Comparison of ENCODE assay signal across 28 mouse cellular contexts in genomic region chr7:43876444-43876843, GRCm38 (mm10). TPM values are rescaled to one million over a fixed set of nuclear protein-coding genes. Genes with fewer than 3 reads are reported as not detected.
A peak's percentile ranks its signal among the peaks of the same experiment; 100 is the strongest.
DNase-seq lines count a peak whose midpoint lies in the region; ATAC-seq and TF ChIP-seq lines count a peak whose summit lies in the region.
"Had no signal": no experiment of that assay in that cellular context is flagged by ENCODE, and none has a peak within 500 bp of the region (broad histone marks: within the 10 kb centered on the region; RNA-seq: fewer than 3 reads in every experiment).

No protein-coding gene starts in this region.

- ATAC-seq in intestine, embryonic 14.5 days (replicated peaks; ENCODE audit: low FRiP score, low TSS enrichment, low read depth) = peak; percentile 47; the same call in 1 of the 2 replicates
- no peak for ATAC-seq in intestine, postnatal 0 days
- peak; percentile 83 for ATAC-seq in intestine, embryonic 15.5 days
- ATAC-seq in forebrain, embryonic 14.5 days = no peak
- ATAC-seq: forebrain, embryonic 13.5 days; hindbrain, postnatal 0 days; liver, postnatal 0 days; midbrain, embryonic 15.5 days had no signal

- no peaks in the 10 kb centered on the region for H3K4me1 ChIP-seq in intestine, embryonic 14.5 days (replicated peaks; ENCODE audit: control insufficient read depth, insufficient read depth, low read length)
- no peaks in the 10 kb centered on the region for H3K4me1 ChIP-seq in intestine, postnatal 0 days (replicated peaks; ENCODE audit: control insufficient read depth, insufficient read depth, low read length)
- H3K4me1 ChIP-seq in intestine, embryonic 15.5 days (replicated peaks) = no peaks in the 10 kb centered on the region
- no peaks in the 10 kb centered on the region for H3K4me1 ChIP-seq in forebrain, embryonic 14.5 days (ENCODE audit: control insufficient read depth, insufficient read depth, low read length)
- H3K4me1 ChIP-seq: forebrain, embryonic 13.5 days; heart, embryonic 12.5 days; midbrain, embryonic 15.5 days had no signal

- no peak for TF ChIP-seq CTCF in intestine, postnatal 0 days (IDR thresholded peaks at IDR 0.05; ENCODE audit: low read depth)

- H3K27ac ChIP-seq in intestine, embryonic 14.5 days (ENCODE audit: low read depth) = no peak overlapping the region
- H3K27ac ChIP-seq in intestine, postnatal 0 days (ENCODE audit: low read depth, low read length) = no peak overlapping the region
- no peak overlapping the region for H3K27ac ChIP-seq in intestine, embryonic 15.5 days
- H3K27ac ChIP-seq in forebrain, embryonic 14.5 days (ENCODE audit: low read depth, low read length) = no peak overlapping the region
- H3K27ac ChIP-seq: forebrain, embryonic 13.5 days; hindbrain, embryonic 10.5 days; hindbrain, postnatal 0 days; macrophage; midbrain, embryonic 15.5 days; neural tube, embryonic 13.5 days had no signal

- no peaks in the 10 kb centered on the region for H3K9me3 ChIP-seq in intestine, embryonic 14.5 days (ENCODE audit: control insufficient read depth, low read length)
- no peaks in the 10 kb centered on the region for H3K9me3 ChIP-seq in intestine, postnatal 0 days (ENCODE audit: control insufficient read depth)
- no peaks in the 10 kb centered on the region for H3K9me3 ChIP-seq in intestine, embryonic 15.5 days
- no peaks in the 10 kb centered on the region for H3K9me3 ChIP-seq in forebrain, embryonic 14.5 days (replicated peaks; ENCODE audit: control insufficient read depth, low read length)
- H3K9me3 ChIP-seq: forebrain, embryonic 13.5 days; heart, embryonic 12.5 days; hindbrain, embryonic 10.5 days; midbrain, embryonic 15.5 days; neural tube, embryonic 13.5 days had no signal

- H3K27me3 ChIP-seq in intestine, embryonic 14.5 days (replicated peaks; ENCODE audit: control insufficient read depth, insufficient read depth, low read length) = no peaks in the 10 kb centered on the region
- no peaks in the 10 kb centered on the region for H3K27me3 ChIP-seq in intestine, postnatal 0 days (replicated peaks; ENCODE audit: control insufficient read depth, insufficient read depth, low read length)
- H3K27me3 ChIP-seq in intestine, embryonic 15.5 days (replicated peaks) = no peaks in the 10 kb centered on the region
- no peaks in the 10 kb centered on the region for H3K27me3 ChIP-seq in forebrain, embryonic 14.5 days (replicated peaks; ENCODE audit: control insufficient read depth, insufficient read depth, low read length)
- H3K27me3 ChIP-seq: forebrain, embryonic 13.5 days; midbrain, embryonic 15.5 days; neural tube, embryonic 13.5 days had no signal

- no peak for DNase-seq in intestine, embryonic 14.5 days (ENCODE audit: low spot score)
- DNase-seq in urinary bladder, adult 18-20 months (ENCODE audit: low spot score in 2 of 2) = peak; percentile 48 to 61
- no peak for DNase-seq in urinary bladder, postnatal 10 days (ENCODE audit: low spot score)
- DNase-seq in urinary bladder, postnatal 36 days (ENCODE audit: low spot score in 2 of 2) = peak; percentile 48 to 64
- DNase-seq in forebrain, embryonic 14.5 days (ENCODE audit: low spot score) = no peak
- DNase-seq: adrenal gland, postnatal 25 days; cerebellum, adult 8-10 months; cerebellum, postnatal 36 days; gastrocnemius, postnatal 10 days; heart, adult 11 months; heart, postnatal 10 days; kidney, adult 8-10 months; kidney, postnatal 14 days; left cerebral cortex, postnatal 4 days; liver, postnatal 0 days had no signal

- H3K9ac ChIP-seq in intestine, embryonic 14.5 days (ENCODE audit: low read length) = no peak overlapping the region
- no peak overlapping the region for H3K9ac ChIP-seq in intestine, postnatal 0 days (ENCODE audit: low read depth, low read length)
- no peak overlapping the region for H3K9ac ChIP-seq in intestine, embryonic 15.5 days
- no peak overlapping the region for H3K9ac ChIP-seq in forebrain, embryonic 14.5 days (ENCODE audit: low read length)
- H3K9ac ChIP-seq: forebrain, embryonic 13.5 days; heart, embryonic 12.5 days; liver, postnatal 0 days; midbrain, embryonic 15.5 days; neural tube, embryonic 13.5 days had no signal

- WGBS in intestine, embryonic 14.5 days = 65% methylated on average over 4 of the region's 4 CpGs
- 44% methylated on average over 4 of the region's 4 CpGs for WGBS in intestine, postnatal 0 days
- WGBS in intestine, embryonic 15.5 days = 58% methylated on average over 4 of the region's 4 CpGs
- WGBS in forebrain, embryonic 14.5 days = 82% methylated on average over 4 of the region's 4 CpGs

- H3K36me3 ChIP-seq in intestine, embryonic 14.5 days (ENCODE audit: control insufficient read depth, insufficient read depth, low read length) = no peaks in the 10 kb centered on the region
- H3K36me3 ChIP-seq in intestine, postnatal 0 days (ENCODE audit: control insufficient read depth, insufficient read depth) = no peaks in the 10 kb centered on the region
- H3K36me3 ChIP-seq in intestine, embryonic 15.5 days = no peaks in the 10 kb centered on the region
- no peaks in the 10 kb centered on the region for H3K36me3 ChIP-seq in forebrain, embryonic 14.5 days (ENCODE audit: control insufficient read depth, insufficient read depth, low read length)
- H3K36me3 ChIP-seq: heart, embryonic 12.5 days; hindbrain, embryonic 10.5 days; midbrain, embryonic 15.5 days; neural tube, embryonic 13.5 days had no signal

- no peak overlapping the region for H3K4me3 ChIP-seq in intestine, embryonic 14.5 days (ENCODE audit: low read depth, low read length)
- H3K4me3 ChIP-seq in intestine, postnatal 0 days (ENCODE audit: low read depth, low read length) = no peak overlapping the region
- H3K4me3 ChIP-seq in intestine, embryonic 15.5 days (replicated peaks) = no peak overlapping the region
- H3K4me3 ChIP-seq in forebrain, embryonic 14.5 days (ENCODE audit: low read depth, low read length) = no peak overlapping the region
- H3K4me3 ChIP-seq: forebrain, embryonic 13.5 days; heart, embryonic 12.5 days; hindbrain, embryonic 10.5 days; midbrain, embryonic 15.5 days; myocyte; neural tube, embryonic 13.5 days had no signal

- no peak overlapping the region for H3K4me2 ChIP-seq in intestine, embryonic 14.5 days (ENCODE audit: low read length)
- H3K4me2 ChIP-seq in intestine, postnatal 0 days (replicated peaks; ENCODE audit: low read depth) = no peak overlapping the region
- H3K4me2 ChIP-seq in intestine, embryonic 15.5 days (replicated peaks) = no peak overlapping the region
- no peak overlapping the region for H3K4me2 ChIP-seq in forebrain, embryonic 14.5 days (ENCODE audit: low read length)
- H3K4me2 ChIP-seq: forebrain, embryonic 13.5 days; heart, embryonic 12.5 days; liver, embryonic 11.5 days; midbrain, embryonic 15.5 days; neural tube, embryonic 13.5 days had no signal

RNA-seq across cellular contexts. Expression of gene Klk4, which starts 4.5 kb away (rescaled TPM):
- polyA plus RNA-seq in intestine, embryonic 14.5 days (2014; fragmentation: Nextera tagmentation; extraction: Ambion mirVana) = not detected in 2 replicates
- not detected in 2 replicates for polyA plus RNA-seq in intestine, postnatal 0 days (2015; fragmentation: Nextera tagmentation; extraction: Ambion mirVana)
- not detected in 2 replicates for polyA plus RNA-seq in intestine, embryonic 15.5 days (2015; fragmentation: Nextera tagmentation; extraction: Ambion mirVana)
- polyA plus RNA-seq in forebrain, embryonic 14.5 days (2014; fragmentation: Nextera tagmentation; extraction: Ambion mirVana) = 0.69 and 0.86 TPM in 2 replicates
- polyA plus RNA-seq: forebrain, embryonic 13.5 days; liver, postnatal 0 days; macrophage; testis, adult 2 months had no signal

RNA-seq across cellular contexts. Expression of gene Klk5, which starts 34.7 kb away (rescaled TPM):
- polyA plus RNA-seq in intestine, embryonic 14.5 days (2014; fragmentation: Nextera tagmentation; extraction: Ambion mirVana) = not detected in 2 replicates
- not detected in 2 replicates for polyA plus RNA-seq in intestine, postnatal 0 days (2015; fragmentation: Nextera tagmentation; extraction: Ambion mirVana)
- polyA plus RNA-seq in intestine, embryonic 15.5 days (2015; fragmentation: Nextera tagmentation; extraction: Ambion mirVana) = not detected in 2 replicates
- not detected in 2 replicates for polyA plus RNA-seq in forebrain, embryonic 14.5 days (2014; fragmentation: Nextera tagmentation; extraction: Ambion mirVana)
- polyA plus RNA-seq: brain, embryonic 14.5 days; forebrain, embryonic 13.5 days; heart, embryonic 12.5 days; hindbrain, postnatal 0 days; liver, embryonic 11.5 days; liver, postnatal 0 days; macrophage; midbrain, embryonic 15.5 days; myocyte; neural tube, embryonic 13.5 days; testis, adult 2 months had no signal

RNA-seq across cellular contexts. Expression of gene Klk6, which starts 52.1 kb away (rescaled TPM):
- polyA plus RNA-seq in intestine, embryonic 14.5 days (2014; fragmentation: Nextera tagmentation; extraction: Ambion mirVana) = 0.16 TPM in 1 of 2 replicates, not detected in the other
- polyA plus RNA-seq in intestine, postnatal 0 days (2015; fragmentation: Nextera tagmentation; extraction: Ambion mirVana) = not detected in 2 replicates
- polyA plus RNA-seq in intestine, embryonic 15.5 days (2015; fragmentation: Nextera tagmentation; extraction: Ambion mirVana) = not detected in 2 replicates
- polyA plus RNA-seq in forebrain, embryonic 14.5 days (2014; fragmentation: Nextera tagmentation; extraction: Ambion mirVana) = not detected in 2 replicates
- polyA plus RNA-seq: brain, embryonic 14.5 days; forebrain, embryonic 13.5 days; heart, embryonic 12.5 days; hindbrain, embryonic 10.5 days; hindbrain, postnatal 0 days; liver, embryonic 11.5 days; liver, postnatal 0 days; macrophage; midbrain, embryonic 15.5 days; myocyte; neural tube, embryonic 13.5 days; testis, adult 2 months had no signal

RNA-seq across cellular contexts. Expression of gene Klk15, which starts 57.1 kb away (rescaled TPM):
- polyA plus RNA-seq in intestine, embryonic 14.5 days (2014; fragmentation: Nextera tagmentation; extraction: Ambion mirVana) = not detected in 2 replicates
- polyA plus RNA-seq in intestine, postnatal 0 days (2015; fragmentation: Nextera tagmentation; extraction: Ambion mirVana) = not detected in 2 replicates
- not detected in 2 replicates for polyA plus RNA-seq in intestine, embryonic 15.5 days (2015; fragmentation: Nextera tagmentation; extraction: Ambion mirVana)
- not detected in 2 replicates for polyA plus RNA-seq in forebrain, embryonic 14.5 days (2014; fragmentation: Nextera tagmentation; extraction: Ambion mirVana)
- polyA plus RNA-seq: brain, embryonic 14.5 days; forebrain, embryonic 13.5 days; heart, embryonic 12.5 days; hindbrain, embryonic 10.5 days; hindbrain, postnatal 0 days; liver, embryonic 11.5 days; liver, postnatal 0 days; macrophage; midbrain, embryonic 15.5 days; myocyte; neural tube, embryonic 13.5 days had no signal

Comparison
In these comparisons a context has a peak if more than half of its experiments do, and no peak if none do; other contexts are left out.
1. ATAC-seq: peak in intestine, embryonic 14.5 days (single experiment) and intestine, embryonic 15.5 days (single experiment); none in intestine, postnatal 0 days (single experiment) and forebrain, embryonic 14.5 days (single experiment).
2. DNase-seq: peak in urinary bladder, adult 18-20 months (2 of 2) and urinary bladder, postnatal 36 days (2 of 2); none in intestine, embryonic 14.5 days (single experiment), urinary bladder, postnatal 10 days (single experiment) and forebrain, embryonic 14.5 days (single experiment).